Mouse (Mus musculus) adrenal gland, postnatal 10 days (tissue): ENCODE data around the gene Pcsk6. TPM values are rescaled to one million over a fixed set of nuclear protein-coding genes. Genes with fewer than 3 reads are reported as not detected.

ENCODE experiments used
- DNase-seq: peaks from one replicate; pipeline ENCODE4 v3.0.0; 2021; ENCODE audit warnings: mixed read lengths
- total RNA-seq, 2 experiments: library from RNA; stranded (reverse); gene quantifications; 2 replicates each; pipeline ENCODE4 v1.2.3; 2021

Pcsk6 gene
- total RNA-seq, 2 experiments from 2014 or later, result 33.7 to 39.1 TPM

DNA sequence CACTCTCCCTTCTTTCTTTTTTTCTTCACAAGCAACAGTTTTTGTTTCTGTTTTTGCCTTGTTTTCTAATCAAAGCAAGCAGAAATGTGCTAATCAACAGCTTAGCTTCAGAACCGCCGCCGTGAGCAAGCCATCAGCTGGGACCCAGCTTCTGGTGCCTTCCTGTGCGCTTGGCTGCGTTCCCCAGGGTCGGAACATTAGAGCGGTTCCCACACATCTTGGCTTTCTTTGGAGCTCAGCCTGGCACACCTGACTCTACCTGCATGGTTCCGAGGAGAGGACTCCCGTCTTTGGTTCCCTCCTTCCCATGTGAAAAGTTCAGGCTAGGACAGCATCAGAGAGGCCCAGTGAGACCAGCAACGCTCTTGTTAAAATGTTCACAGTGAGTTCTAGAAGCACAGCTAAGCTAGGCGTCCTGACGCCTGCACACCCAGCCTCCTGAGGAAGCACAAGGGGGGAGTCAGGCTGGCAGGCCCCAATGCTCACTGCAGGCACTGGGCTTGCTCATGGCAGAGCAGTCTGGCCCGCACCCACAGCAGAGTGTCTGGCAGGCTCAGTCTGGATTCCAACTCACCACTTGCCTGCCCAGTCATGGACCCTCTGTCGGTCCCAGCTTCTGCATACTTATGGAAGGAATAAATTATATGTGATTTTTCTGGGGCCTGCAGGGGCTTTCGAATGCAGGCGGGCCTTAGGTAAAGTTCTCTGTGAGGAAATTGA, 139.7 kb downstream of the Pcsk6 start:
- no peak for DNase-seq

DNA sequence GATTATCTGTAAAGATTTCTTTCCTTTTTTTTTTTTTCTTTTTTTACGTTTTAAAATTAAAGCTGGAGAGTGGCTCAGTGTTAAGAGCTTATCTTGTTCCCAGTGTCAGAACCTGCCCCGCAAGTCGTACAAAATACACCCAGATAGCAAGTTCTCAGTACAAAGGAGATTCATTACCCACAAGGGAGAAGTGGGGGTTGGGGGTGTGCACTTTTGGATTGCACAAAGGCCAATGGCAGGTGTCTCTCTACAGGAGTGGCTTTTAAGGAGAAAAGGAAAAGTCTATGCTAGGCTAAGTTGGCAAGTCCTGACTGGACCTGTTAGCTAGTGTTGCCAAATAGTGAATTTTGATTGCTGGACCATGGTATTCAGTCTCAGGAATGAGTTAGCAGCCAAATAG, 140.3 kb downstream of the Pcsk6 start:
- no peak for DNase-seq

DNA sequence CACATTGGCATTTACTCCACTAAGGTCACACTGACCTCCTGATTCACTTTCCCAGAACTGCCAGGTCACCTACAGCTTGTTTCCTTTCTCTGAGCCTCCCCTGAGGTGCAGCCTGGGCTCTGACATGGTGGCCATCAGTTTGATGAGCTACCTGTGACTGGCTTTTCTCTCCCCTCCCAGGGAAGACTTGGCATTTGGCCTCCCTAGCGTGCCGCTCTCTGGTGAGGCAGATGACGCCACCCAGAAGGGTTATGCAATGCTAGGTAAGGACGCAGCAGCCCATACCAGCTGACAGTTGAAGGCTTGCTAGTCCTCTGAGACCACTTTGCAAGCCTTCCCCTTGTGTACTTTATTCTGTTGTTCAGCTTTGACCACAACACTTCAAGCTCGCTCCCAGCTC, 141.9 kb downstream of the Pcsk6 start:
- peak; percentile 45 for DNase-seq

- DNase-seq, result no peak
Measured at GRCm38 (mm10) chr7:66003865-66004638, 142.5 kb downstream of the Pcsk6 start.

DNA sequence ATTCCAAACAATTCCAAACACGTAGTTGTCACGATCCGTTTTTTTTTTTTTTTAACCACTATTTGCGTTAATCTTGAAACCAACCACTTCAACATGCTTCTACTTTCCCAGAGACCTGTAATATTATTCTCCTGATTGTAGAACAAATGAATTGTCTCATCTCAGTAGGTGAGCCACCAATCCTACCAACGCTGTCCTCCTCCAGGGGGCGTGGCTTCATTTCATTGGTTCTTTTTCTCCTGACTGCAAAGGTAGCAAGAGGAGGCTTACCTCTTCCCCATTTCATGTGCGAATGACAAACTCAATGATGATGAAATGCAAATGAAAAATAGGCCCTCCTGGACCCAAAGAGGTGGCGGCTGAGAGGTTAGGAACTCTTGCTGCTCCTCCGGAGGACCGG, 143.5 kb downstream of the Pcsk6 start:
- DNase-seq, result no peak

DNA sequence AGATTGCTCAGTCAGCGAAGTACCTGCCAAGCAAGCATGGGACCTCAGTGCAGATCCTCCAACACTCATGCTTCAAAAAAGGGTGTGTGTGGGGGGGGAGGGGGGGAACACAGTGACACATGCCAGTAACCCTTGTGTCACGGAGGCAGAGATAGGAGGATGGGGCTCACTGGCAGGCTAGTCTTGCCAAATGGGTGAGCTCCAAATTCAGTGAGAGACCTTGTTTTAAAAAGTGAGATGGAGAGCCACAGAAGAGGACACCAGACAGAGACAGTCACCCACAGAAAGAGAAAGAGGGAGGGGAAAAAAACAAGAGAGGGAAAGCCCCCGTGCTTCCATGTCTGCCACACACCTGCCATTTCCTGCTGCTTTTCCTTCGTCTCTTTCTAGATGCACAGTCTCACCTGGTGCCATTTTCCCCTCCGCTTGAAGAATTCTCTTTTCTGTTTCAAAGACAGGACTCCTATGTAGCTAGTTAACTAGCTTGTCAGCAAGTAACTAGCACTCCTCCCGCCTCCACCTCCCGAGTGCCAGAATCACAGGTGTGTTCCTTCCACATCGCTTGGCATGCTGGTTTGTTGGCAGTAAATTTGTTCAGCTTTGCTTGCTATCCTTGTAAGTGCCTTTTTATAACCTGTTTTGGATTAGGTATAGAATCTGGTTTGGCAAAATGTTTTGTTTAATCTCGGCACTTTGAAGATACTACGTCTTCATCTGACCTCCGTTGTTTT, 146.8 kb downstream of the Pcsk6 start:
- no peak for DNase-seq

- DNase-seq, result no peak
Measured at GRCm38 (mm10) chr7:66008892-66009273, 147.3 kb downstream of the Pcsk6 start.

DNA sequence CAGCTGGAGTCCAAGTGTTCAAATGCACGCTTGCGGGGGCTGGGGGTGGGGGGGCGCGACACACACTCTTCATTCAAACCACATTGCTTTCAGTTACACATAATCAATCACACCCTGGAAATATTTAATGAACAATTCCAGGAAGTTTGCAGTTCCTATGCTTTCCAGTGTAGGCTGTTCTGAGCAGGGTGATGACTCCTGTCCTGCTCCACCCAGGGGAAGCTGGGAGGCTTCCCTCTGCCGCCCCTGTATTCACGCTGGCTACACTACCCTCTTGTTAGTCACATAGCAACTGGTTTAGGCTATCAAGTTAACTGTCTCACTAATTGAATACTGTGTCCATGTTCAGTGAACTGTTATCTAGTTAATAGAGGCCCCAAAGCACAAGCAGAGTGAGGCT, 149.0 kb downstream of the Pcsk6 start:
- no peak for DNase-seq

DNA sequence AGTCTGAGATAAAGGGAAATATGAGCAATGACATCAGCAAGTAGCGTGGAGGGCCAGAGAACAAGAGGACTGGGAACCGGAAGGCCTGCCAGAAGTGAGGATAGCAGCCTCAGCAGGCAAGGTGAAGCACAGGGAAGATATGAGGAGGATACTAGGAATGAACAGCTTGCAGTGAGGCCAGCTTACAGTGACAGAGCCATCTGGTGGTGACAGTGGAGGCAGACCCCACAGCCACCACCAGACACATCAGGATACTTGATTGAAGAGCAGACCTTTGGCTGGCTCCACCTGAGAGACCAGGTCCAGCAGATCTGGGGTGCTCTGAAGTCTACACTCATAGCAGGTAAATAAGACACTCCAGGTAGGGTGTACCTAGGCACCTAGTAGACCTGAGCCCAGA, 166.2 kb downstream of the Pcsk6 start:
- no peak for DNase-seq

GRCm38 (mm10) chr7:66028766-66029512, 167.4 kb downstream of the Pcsk6 start:
- no peak for DNase-seq

DNA sequence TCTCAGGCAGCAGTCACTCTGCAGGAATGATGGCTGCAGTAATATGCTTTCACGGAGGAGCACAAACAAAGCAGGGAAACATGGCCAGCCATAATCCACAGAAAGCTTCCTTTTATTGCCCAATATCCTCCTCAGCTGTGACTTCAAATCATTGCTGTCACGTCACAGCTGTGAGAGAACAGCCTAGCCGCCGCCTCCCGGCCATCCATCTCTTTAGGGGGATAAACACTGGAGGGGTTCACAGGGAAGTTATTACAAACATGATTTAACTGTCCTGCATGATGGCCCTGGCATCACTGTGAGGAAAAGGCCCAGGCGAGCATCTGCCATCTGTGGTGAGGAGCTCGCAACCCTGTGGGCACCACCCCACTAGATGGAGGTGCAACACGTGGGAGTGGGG, 175.3 kb downstream of the Pcsk6 start:
- DNase-seq, result no peak

DNA sequence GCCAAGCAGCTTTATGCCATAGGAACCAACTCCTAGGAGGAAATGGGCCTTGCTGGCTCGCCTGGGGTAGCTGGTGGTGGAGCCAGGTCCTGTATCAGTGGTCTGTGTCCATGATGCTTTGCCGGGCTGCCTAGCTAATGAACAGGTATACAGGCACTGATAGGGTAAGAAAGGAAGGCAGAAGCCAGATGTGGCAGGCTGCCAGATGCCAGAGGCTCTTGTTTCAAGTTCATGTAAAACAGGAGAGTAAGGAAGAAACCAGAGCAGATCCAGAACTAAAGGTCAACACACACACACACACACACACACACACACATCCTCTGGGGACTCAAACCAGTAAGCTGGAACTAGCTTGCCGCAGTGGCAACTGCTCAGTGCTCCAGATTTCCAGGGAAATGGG, 176.7 kb downstream of the Pcsk6 start:
- peak; percentile 33 for DNase-seq

GRCm38 (mm10) chr7:66038730-66039129, 177.2 kb downstream of the Pcsk6 start:
- no peak for DNase-seq

DNA sequence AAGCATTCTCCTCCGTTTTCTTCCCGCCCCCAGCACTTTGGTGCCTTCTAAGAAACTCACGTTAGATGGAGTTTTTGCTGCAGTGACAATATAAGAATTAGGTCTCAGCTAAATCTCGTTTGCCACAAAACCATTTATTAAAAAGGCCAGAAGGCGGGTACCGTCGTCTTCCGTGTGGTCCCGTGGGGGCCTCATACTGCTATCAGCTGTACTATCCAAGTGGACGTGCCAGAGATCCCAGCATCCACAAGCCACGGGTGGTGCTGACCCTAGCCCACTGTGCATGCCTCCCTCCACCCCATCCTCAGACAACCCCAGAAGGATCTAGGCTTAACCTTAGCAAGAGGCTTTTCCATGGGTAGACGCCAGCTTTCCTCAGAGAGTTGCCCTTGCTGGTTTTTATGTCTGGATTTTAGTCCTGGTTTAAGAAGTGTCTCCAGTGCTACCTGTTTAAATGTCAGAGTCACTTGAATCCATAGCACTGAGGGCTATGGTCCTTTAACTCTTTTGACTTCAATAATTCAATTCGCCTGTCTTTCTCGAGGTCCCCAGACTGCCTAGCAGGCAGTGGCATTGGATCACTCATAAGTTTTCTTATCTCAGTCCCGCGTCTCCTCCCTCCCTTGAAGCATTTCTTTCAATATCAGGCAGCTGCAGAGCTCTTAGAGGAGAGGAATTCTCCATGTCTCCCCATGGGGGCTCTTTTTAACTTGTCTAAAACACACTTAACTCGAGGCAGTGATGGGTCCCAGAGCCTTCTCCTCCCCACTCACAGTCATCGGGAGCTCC, 178.7 kb downstream of the Pcsk6 start:
- DNase-seq, result no peak

- no peak for DNase-seq
Measured at GRCm38 (mm10) chr7:66043552-66044459, 182.3 kb downstream of the Pcsk6 start, which contains the start of gene Gm45213. TSS of gene Gm45213 (plus strand) at chr7:66043602.

DNA sequence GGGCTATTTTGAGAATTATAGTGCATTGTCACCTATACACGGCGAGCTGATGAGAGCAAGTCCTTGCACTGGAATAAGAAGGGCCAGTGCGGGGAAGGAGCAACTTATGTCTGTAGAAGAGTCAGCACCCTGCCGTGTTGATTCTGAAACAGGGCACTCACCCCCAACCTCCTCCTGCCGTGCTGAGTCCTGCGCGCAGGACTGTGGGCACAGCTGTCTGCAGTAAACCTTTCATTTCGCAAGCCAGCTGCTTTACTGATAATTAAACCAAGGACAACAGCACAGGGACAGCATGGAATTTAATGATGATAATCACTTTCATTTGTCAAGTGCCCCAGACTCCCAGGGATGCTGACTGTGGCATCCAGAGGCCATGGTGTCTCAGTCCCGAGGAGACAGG, 183.1 kb downstream of the Pcsk6 start:
- no peak for DNase-seq

GRCm38 (mm10) chr7:66046921-66047918, 185.7 kb downstream of the Pcsk6 start:
- DNase-seq, result peak; percentile 36

- DNase-seq, result no peak
Measured at GRCm38 (mm10) chr7:66047975-66048374, 186.4 kb downstream of the Pcsk6 start.
